Mouse (Mus musculus) macrophage (primary cell): ENCODE results near the gene Slc39a5. TPM values are rescaled to one million over a fixed set of nuclear protein-coding genes. Genes with fewer than 3 reads are reported as not detected.

Experiments used
- H3K27ac ChIP-seq: fragments of 350-480 bp; formaldehyde crosslinking; 2 replicates; pipeline ENCODE4 v1.9.0; 2021
- H3K36me3 ChIP-seq: fragments of 350-480 bp; formaldehyde crosslinking; 2 replicates; pipeline ENCODE4 v1.9.0; 2021; ENCODE audit errors: inconsistent target
- H3K4me3 ChIP-seq: fragments of 350-480 bp; formaldehyde crosslinking; 2 replicates; pipeline ENCODE4 v1.9.0; 2021; ENCODE audit errors: inconsistent target
- H3K79me2 ChIP-seq: fragments of 350-480 bp; formaldehyde crosslinking; 2 replicates; pipeline ENCODE4 v1.9.0; 2021; ENCODE audit errors: inconsistent target
- WGBS: methylation state at CpG from one replicate; pipeline ENCODE4 v1.1.7; 2026; ENCODE audit warnings: inconsistent platforms; ENCODE audit not compliant: missing documents; 5-methylcytosine and 5-hydroxymethylcytosine counted together
- polyA plus RNA-seq: library from polyadenylated mRNA; stranded (reverse); fragments of 250-400 nt; gene quantifications from 3 replicates; pipeline ENCODE4 v1.2.4, GENCODE M21; 2018; ENCODE audit warnings: inconsistent platforms

Slc39a5 gene
- polyA plus RNA-seq, 1 experiment from 2014 or later = not detected

GRCm38 (mm10) chr10:128424604-128425003 is 23.6 kb upstream of the Slc39a5 start:
- H3K36me3 ChIP-seq = peaks cover 34% of the 10 kb centered on the region
- 7% methylated on average over 5 of the region's 7 CpGs for WGBS
- H3K79me2 ChIP-seq = peaks cover 99% of the 10 kb centered on the region
- no peak overlapping the region for H3K4me3 ChIP-seq
- H3K27ac ChIP-seq = no peak overlapping the region

GRCm38 (mm10) chr10:128422426-128422825 is 21.4 kb upstream of the Slc39a5 start:
- H3K27ac ChIP-seq = no peak overlapping the region
- peaks cover 26% of the 10 kb centered on the region for H3K36me3 ChIP-seq
- H3K79me2 ChIP-seq = peaks cover 100% of the 10 kb centered on the region
- WGBS = 82% methylated on average over 5 of the region's 5 CpGs
- H3K4me3 ChIP-seq = no peak overlapping the region

DNA sequence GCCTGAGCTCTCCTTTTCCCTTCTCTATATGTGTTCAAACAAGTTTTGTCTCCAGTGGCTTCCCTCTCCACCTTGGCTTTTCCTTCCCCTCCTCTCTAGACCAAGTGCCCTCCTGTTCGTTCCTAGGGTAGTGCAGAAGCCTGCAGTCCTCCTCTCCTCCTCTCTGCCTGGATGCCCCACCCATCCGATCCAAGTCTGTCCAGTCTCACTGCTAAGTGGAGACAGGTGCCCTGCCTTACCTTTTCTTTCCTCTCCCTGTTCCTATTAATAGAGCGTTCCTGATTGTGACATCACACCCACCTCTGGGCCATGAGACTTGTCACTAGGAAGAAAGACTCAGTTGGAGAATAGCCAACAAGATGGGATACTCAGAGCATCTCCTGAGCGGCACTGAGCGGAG is 13.8 kb upstream of the Slc39a5 start:
- H3K27ac ChIP-seq = no peak overlapping the region
- WGBS = 93% methylated on average over 4 of the region's 5 CpGs
- H3K79me2 ChIP-seq = peaks cover 84% of the 10 kb centered on the region
- no peak overlapping the region for H3K4me3 ChIP-seq
- peaks cover 39% of the 10 kb centered on the region for H3K36me3 ChIP-seq

DNA sequence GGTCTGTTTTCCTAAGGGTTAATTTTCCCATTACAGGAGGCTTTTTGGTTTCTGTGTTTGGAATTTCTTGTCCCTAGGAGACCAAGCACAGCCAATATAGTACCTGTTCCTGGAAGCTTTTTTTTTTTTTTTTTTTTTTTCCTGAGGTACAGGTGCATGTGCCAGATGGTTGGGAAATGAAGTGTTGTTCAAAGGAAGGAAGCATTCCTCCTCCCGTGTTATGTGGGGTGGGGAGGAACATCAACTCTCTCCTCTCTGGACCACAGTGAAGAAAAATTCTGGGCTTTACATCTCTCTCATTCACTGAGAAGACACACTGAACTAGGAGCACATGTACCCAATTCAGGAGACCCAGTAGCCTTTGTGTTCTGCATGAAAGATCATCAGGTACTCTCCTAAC is 12.0 kb upstream of the Slc39a5 start:
- H3K79me2 ChIP-seq = peaks cover 66% of the 10 kb centered on the region
- H3K36me3 ChIP-seq = peaks cover 35% of the 10 kb centered on the region
- H3K27ac ChIP-seq = peak overlapping the region; percentile 94
- WGBS = 0% methylated on average over 1 of the region's 1 CpGs
- H3K4me3 ChIP-seq = peak overlapping the region; percentile 99

GRCm38 (mm10) chr10:128412558-128412957 is 11.5 kb upstream of the Slc39a5 start:
- H3K4me3 ChIP-seq = peak overlapping the region; percentile 99
- H3K79me2 ChIP-seq = peaks cover 61% of the 10 kb centered on the region
- peak overlapping the region; percentile 94 for H3K27ac ChIP-seq
- peaks cover 33% of the 10 kb centered on the region for H3K36me3 ChIP-seq
- 0% methylated on average over 1 of the region's 1 CpGs for WGBS

GRCm38 (mm10) chr10:128412055-128412381 is 11.0 kb upstream of the Slc39a5 start:
- Histone ChIP-seq H3K79me2 (peaks cover 56% of the 10 kb centered on the region), H3K27ac (peak overlapping the region; percentile 94), H3K4me3 (peak overlapping the region; percentile 99), H3K36me3 (peaks cover 27% of the 10 kb centered on the region)
- 3% methylated on average over 13 of the region's 14 CpGs for WGBS

DNA sequence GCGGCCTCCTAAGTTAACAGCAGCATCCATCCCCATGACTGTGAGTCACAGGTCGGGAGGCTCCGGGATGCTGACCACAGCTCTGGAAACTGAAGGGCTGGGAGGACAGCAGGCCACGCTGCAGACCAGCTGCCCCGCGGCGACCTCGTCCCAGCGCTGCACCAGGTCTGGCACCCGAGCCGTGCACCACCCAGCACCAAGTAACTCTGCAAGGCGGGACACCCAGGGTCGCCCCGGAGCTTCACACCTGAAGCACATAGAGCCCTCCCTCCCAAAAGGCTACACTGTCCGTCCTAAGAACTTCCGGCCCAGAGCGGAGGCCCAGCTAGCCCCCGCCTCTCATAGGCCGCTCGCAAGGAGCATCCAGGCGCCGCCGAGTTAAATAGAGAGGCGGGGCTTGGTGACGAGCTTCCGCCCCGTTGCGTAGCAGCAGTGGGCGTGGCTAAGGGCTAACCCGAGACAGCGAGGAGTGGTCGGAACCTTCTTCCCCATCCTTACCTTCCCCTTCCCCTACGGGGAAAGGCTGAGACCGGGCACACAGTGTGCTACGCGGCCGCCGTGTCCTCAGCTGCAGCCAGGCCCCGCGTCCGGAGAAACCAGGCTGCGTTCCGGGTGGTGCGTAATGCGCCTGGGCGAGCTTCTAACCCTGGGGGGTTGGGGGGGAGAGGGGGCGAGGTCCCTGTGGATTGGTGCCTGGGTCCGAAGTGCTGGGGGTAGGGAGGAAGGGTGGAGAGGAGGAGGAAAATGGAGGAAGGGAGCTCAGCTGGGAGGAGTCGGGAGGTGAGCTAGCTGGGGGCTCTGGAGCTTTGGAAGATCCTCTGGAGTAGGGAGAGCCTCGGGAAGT is 10.4 kb upstream of the Slc39a5 start, which contains the start of the genes Nabp2 and Rnf41:
Gene Nabp2, minus strand, starts transcription at position 282 of the 844 bp plus-strand sequence.
Gene Rnf41, plus strand, starts transcription at position 447 of the 844 bp plus-strand sequence.
- WGBS = 1% methylated on average over 47 of the region's 50 CpGs
- peaks cover 21% of the 10 kb centered on the region for H3K36me3 ChIP-seq
- H3K79me2 ChIP-seq = peaks cover 50% of the 10 kb centered on the region

GRCm38 (mm10) chr10:128410560-128410845 is 9.5 kb upstream of the Slc39a5 start:
- peak overlapping the region; percentile 94 for H3K27ac ChIP-seq
- peaks cover 18% of the 10 kb centered on the region for H3K36me3 ChIP-seq
- H3K79me2 ChIP-seq = peaks cover 41% of the 10 kb centered on the region
- H3K4me3 ChIP-seq = peak overlapping the region; percentile 99
- WGBS = 17% methylated on average over 4 of the region's 4 CpGs

More for the DNA sequence above, 10.4 kb upstream of the Slc39a5 start, which contains the start of the genes Nabp2 and Rnf41:
- H3K4me3 ChIP-seq = peak within 1 kb of the TSS; percentile 99
- peak within 1 kb of the TSS; percentile 94 for H3K27ac ChIP-seq

- 6% methylated on average over 33 of the region's 36 CpGs for WGBS
- Histone ChIP-seq H3K79me2 (peaks cover 35% of the 10 kb centered on the region), H3K27ac (peak overlapping the region; percentile 94), H3K36me3 (peaks cover 13% of the 10 kb centered on the region), H3K4me3 (peak overlapping the region; percentile 99)
Measured at GRCm38 (mm10) chr10:128409692-128410559, 8.9 kb upstream of the Slc39a5 start.

- Histone ChIP-seq H3K79me2 (peaks cover 24% of the 10 kb centered on the region), H3K27ac (peak overlapping the region; percentile 55), H3K4me3 (peak overlapping the region; percentile 90), H3K36me3 (peaks cover 6% of the 10 kb centered on the region; the same call in 1 of the 2 replicates)
- 22% methylated on average over 35 of the region's 35 CpGs for WGBS
Measured at GRCm38 (mm10) chr10:128408591-128409535, 7.8 kb upstream of the Slc39a5 start.

DNA sequence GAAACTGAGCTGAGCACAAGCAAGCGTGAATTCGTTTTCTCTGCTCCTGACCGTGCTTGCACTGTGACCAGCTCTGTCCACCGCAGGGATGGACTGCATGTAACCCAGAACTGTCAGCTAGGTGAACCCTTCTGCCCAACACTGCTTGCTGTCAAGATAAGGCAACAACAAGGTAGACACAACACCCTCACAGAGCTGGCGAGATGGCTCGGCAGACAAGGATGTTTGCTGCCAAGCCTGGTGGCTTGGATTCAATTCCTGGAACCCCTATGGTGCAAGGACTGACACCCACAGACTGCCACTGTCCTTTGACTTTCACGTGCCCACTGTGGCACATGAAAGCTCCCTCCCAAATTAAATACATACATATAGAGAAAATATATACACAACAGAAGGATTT is 2.9 kb upstream of the Slc39a5 start:
- 97% methylated on average over 7 of the region's 7 CpGs for WGBS
- H3K36me3 ChIP-seq = peaks cover 6% of the 10 kb centered on the region; the same call in 1 of the 2 replicates
- H3K79me2 ChIP-seq = no peaks in the 10 kb centered on the region
- no peak overlapping the region for H3K27ac ChIP-seq
- no peak overlapping the region for H3K4me3 ChIP-seq

DNA sequence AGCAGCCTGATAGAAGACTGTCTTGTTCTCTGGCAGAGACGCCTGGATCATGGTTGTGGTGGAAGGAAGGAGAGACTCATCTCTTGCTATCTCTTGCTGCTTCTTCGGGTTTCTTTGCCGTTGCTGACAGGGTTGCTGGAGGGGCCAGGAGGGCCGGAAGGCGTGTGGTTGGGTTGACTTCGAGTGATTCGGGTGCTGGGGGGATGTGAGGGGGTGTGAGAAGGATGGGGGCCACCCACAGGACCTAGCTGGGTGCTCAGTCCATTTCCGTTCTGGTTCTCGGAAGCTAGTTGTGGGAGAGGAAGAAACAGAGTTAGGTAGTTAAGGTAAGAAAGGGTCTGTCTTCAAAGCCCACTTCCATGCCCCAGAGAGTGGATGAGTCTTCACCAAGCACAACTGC is 609 bp upstream of the Slc39a5 start:
- 81% methylated on average over 9 of the region's 9 CpGs for WGBS
- Histone ChIP-seq H3K79me2 (no peaks in the 10 kb centered on the region), H3K36me3 (peaks cover 6% of the 10 kb centered on the region; the same call in 1 of the 2 replicates), H3K4me3 (no peak overlapping the region), H3K27ac (no peak overlapping the region)

- 87% methylated on average over 5 of the region's 5 CpGs for WGBS
- H3K27ac ChIP-seq = no peak overlapping the region
- no peaks in the 10 kb centered on the region for H3K79me2 ChIP-seq
- H3K4me3 ChIP-seq = no peak overlapping the region
- no peaks in the 10 kb centered on the region for H3K36me3 ChIP-seq
Measured at GRCm38 (mm10) chr10:128400338-128400737, 691 bp downstream of the Slc39a5 start.

DNA sequence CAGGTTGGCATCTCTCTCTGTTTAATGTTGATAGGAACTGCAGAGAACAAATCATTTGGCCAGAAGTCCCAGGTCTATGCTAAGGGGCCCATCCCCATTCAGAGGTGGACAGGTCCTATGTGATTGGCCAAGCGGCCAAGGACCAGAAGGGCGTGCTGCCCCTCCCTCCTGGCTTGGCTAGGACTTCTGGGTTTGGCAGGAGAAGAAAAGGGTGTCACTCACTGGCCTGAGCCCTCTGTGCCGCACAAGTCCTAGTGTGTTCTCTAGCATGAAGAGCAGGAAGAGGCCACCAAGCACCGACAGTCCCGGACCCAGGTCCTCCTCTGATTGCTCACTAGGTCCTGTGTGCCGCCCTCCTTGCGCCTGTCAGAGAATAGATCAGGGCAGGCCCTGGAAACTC is 3.6 kb downstream of the Slc39a5 start:
- 89% methylated on average over 7 of the region's 7 CpGs for WGBS
- H3K27ac ChIP-seq = no peak overlapping the region
- H3K79me2 ChIP-seq = no peaks in the 10 kb centered on the region
- peaks cover 22% of the 10 kb centered on the region for H3K36me3 ChIP-seq
- no peak overlapping the region for H3K4me3 ChIP-seq
